Mouse (Mus musculus): ENCODE measurements around the gene Rundc3a. TPM values are rescaled to one million over a fixed set of nuclear protein-coding genes. Genes with fewer than 3 reads are reported as not detected.

The Rundc3a gene
- polyA plus RNA-seq (2015; fragmentation: Nextera tagmentation; extraction: Ambion mirVana) = 3.3 and 3.9 TPM in 2 replicates

- peak within 1 kb of the TSS; percentile 92 for H3K4me2 ChIP-seq (replicated peaks; ENCODE audit: low read depth, low read length)
- H3K4me1 ChIP-seq (ENCODE audit: insufficient read depth, low read length) = peaks cover 17% of the 10 kb centered on the region
- H3K27ac ChIP-seq (ENCODE audit: low read length) = no peak within 1 kb of the TSS
- H3K9me3 ChIP-seq (ENCODE audit: low read length) = no peaks in the 10 kb centered on the region
- H3K9ac ChIP-seq (replicated peaks; ENCODE audit: low read length) = peak within 1 kb of the TSS; percentile 50
- ATAC-seq (ENCODE audit: low FRiP score, low TSS enrichment) = peak; percentile 67; the same call in 1 of the 2 replicates
- H3K27me3 ChIP-seq (ENCODE audit: insufficient read depth, low read length) = peaks cover 15% of the 10 kb centered on the region
- H3K4me3 ChIP-seq (ENCODE audit: low read length) = peak within 1 kb of the TSS; percentile 45
- WGBS = 0% methylated on average over 31 of the region's 34 CpGs
- no peaks in the 10 kb centered on the region for H3K36me3 ChIP-seq (ENCODE audit: insufficient read depth, low read length)
Measured at GRCm38 (mm10) chr11:102393238-102393634, at the start of gene Rundc3a. Gene Rundc3a (plus strand): TSS chr11:102393403.

- Histone ChIP-seq H3K4me1 (ENCODE audit: insufficient read depth, low read length) (no peaks in the 10 kb centered on the region), H3K4me2 (replicated peaks; ENCODE audit: low read depth, low read length) (no peak overlapping the region), H3K9me3 (ENCODE audit: low read length) (0 out of 2 replicates have a peak, but pooled peaks cover 2% of the 10 kb centered on the region), H3K27ac (ENCODE audit: low read length) (no peak overlapping the region), H3K27me3 (ENCODE audit: insufficient read depth, low read length) (no peaks in the 10 kb centered on the region), H3K36me3 (ENCODE audit: insufficient read depth, low read length) (no peaks in the 10 kb centered on the region), H3K9ac (replicated peaks; ENCODE audit: low read length) (no peak overlapping the region), H3K4me3 (ENCODE audit: low read length) (no peak overlapping the region)
- no peak for ATAC-seq (ENCODE audit: low FRiP score, low TSS enrichment)
- 90% methylated on average over 3 of the region's 3 CpGs for WGBS
Measured at GRCm38 (mm10) chr11:102344458-102344857, 48.7 kb upstream of the Rundc3a start.

- Histone ChIP-seq H3K4me1 (ENCODE audit: insufficient read depth, low read length) (0 out of 2 replicates have a peak, but pooled peaks cover 4% of the 10 kb centered on the region), H3K9ac (replicated peaks; ENCODE audit: low read length) (no peak overlapping the region), H3K27ac (ENCODE audit: low read length) (no peak overlapping the region), H3K4me2 (replicated peaks; ENCODE audit: low read depth, low read length) (no peak overlapping the region), H3K36me3 (ENCODE audit: insufficient read depth, low read length) (no peaks in the 10 kb centered on the region), H3K27me3 (ENCODE audit: insufficient read depth, low read length) (no peaks in the 10 kb centered on the region), H3K9me3 (ENCODE audit: low read length) (no peaks in the 10 kb centered on the region), H3K4me3 (ENCODE audit: low read length) (no peak overlapping the region)
- ATAC-seq (ENCODE audit: low FRiP score, low TSS enrichment) = no peak
- WGBS = 59% methylated on average over 5 of the region's 5 CpGs
Measured at GRCm38 (mm10) chr11:102346926-102347325, 46.3 kb upstream of the Rundc3a start.

- no peaks in the 10 kb centered on the region for H3K36me3 ChIP-seq (ENCODE audit: insufficient read depth, low read length)
- no peak overlapping the region for H3K4me3 ChIP-seq (ENCODE audit: low read length)
- no peak overlapping the region for H3K27ac ChIP-seq (ENCODE audit: low read length)
- H3K9ac ChIP-seq (replicated peaks; ENCODE audit: low read length) = no peak overlapping the region
- H3K27me3 ChIP-seq (ENCODE audit: insufficient read depth, low read length) = no peaks in the 10 kb centered on the region
- ATAC-seq (ENCODE audit: low FRiP score, low TSS enrichment) = no peak
- no peak overlapping the region for H3K4me2 ChIP-seq (replicated peaks; ENCODE audit: low read depth, low read length)
- 0 out of 2 replicates have a peak, but pooled peaks cover 8% of the 10 kb centered on the region for H3K4me1 ChIP-seq (ENCODE audit: insufficient read depth, low read length)
- 82% methylated on average over 5 of the region's 5 CpGs for WGBS
- no peaks in the 10 kb centered on the region for H3K9me3 ChIP-seq (ENCODE audit: low read length)
Measured at GRCm38 (mm10) chr11:102347683-102348082, 45.5 kb upstream of the Rundc3a start.

- Histone ChIP-seq H3K9me3 (ENCODE audit: low read length) (no peaks in the 10 kb centered on the region), H3K27me3 (ENCODE audit: insufficient read depth, low read length) (no peaks in the 10 kb centered on the region; the same call in 1 of the 2 replicates), H3K27ac (ENCODE audit: low read length) (no peak overlapping the region), H3K4me2 (replicated peaks; ENCODE audit: low read depth, low read length) (no peak overlapping the region), H3K9ac (replicated peaks; ENCODE audit: low read length) (no peak overlapping the region), H3K4me1 (ENCODE audit: insufficient read depth, low read length) (0 out of 2 replicates have a peak, but pooled peaks cover 12% of the 10 kb centered on the region), H3K36me3 (ENCODE audit: insufficient read depth, low read length) (no peaks in the 10 kb centered on the region), H3K4me3 (ENCODE audit: low read length) (no peak overlapping the region)
- 92% methylated on average over 7 of the region's 7 CpGs for WGBS
- ATAC-seq (ENCODE audit: low FRiP score, low TSS enrichment) = no peak
Measured at GRCm38 (mm10) chr11:102348101-102348585, 45.1 kb upstream of the Rundc3a start.

- Histone ChIP-seq H3K27ac (ENCODE audit: low read length) (no peak overlapping the region), H3K27me3 (ENCODE audit: insufficient read depth, low read length) (no peaks in the 10 kb centered on the region; the same call in 1 of the 2 replicates), H3K36me3 (ENCODE audit: insufficient read depth, low read length) (no peaks in the 10 kb centered on the region), H3K4me2 (replicated peaks; ENCODE audit: low read depth, low read length) (no peak overlapping the region), H3K4me3 (ENCODE audit: low read length) (no peak overlapping the region), H3K4me1 (ENCODE audit: insufficient read depth, low read length) (0 out of 2 replicates have a peak, but pooled peaks cover 13% of the 10 kb centered on the region), H3K9ac (replicated peaks; ENCODE audit: low read length) (no peak overlapping the region), H3K9me3 (ENCODE audit: low read length) (no peaks in the 10 kb centered on the region)
- 77% methylated on average over 11 of the region's 11 CpGs for WGBS
- ATAC-seq (ENCODE audit: low FRiP score, low TSS enrichment) = no peak
Measured at GRCm38 (mm10) chr11:102348771-102349170, 44.4 kb upstream of the Rundc3a start.

GRCm38 (mm10) chr11:102349189-102349954 is 43.8 kb upstream of the Rundc3a start:
- WGBS = 83% methylated on average over 3 of the region's 3 CpGs
- H3K4me3 ChIP-seq (ENCODE audit: low read length) = no peak overlapping the region
- no peaks in the 10 kb centered on the region; the same call in 1 of the 2 replicates for H3K27me3 ChIP-seq (ENCODE audit: insufficient read depth, low read length)
- H3K4me1 ChIP-seq (ENCODE audit: insufficient read depth, low read length) = 0 out of 2 replicates have a peak, but pooled peaks cover 13% of the 10 kb centered on the region
- no peaks in the 10 kb centered on the region for H3K36me3 ChIP-seq (ENCODE audit: insufficient read depth, low read length)
- no peak overlapping the region for H3K4me2 ChIP-seq (replicated peaks; ENCODE audit: low read depth, low read length)
- ATAC-seq (ENCODE audit: low FRiP score, low TSS enrichment) = peak; percentile 55; the same call in 1 of the 2 replicates
- no peak overlapping the region for H3K9ac ChIP-seq (replicated peaks; ENCODE audit: low read length)
- H3K27ac ChIP-seq (ENCODE audit: low read length) = no peak overlapping the region
- H3K9me3 ChIP-seq (ENCODE audit: low read length) = no peaks in the 10 kb centered on the region

- Histone ChIP-seq H3K4me1 (ENCODE audit: insufficient read depth, low read length) (0 out of 2 replicates have a peak, but pooled peaks cover 13% of the 10 kb centered on the region), H3K27ac (ENCODE audit: low read length) (no peak overlapping the region), H3K4me3 (ENCODE audit: low read length) (no peak overlapping the region), H3K9me3 (ENCODE audit: low read length) (no peaks in the 10 kb centered on the region), H3K4me2 (replicated peaks; ENCODE audit: low read depth, low read length) (no peak overlapping the region), H3K9ac (replicated peaks; ENCODE audit: low read length) (no peak overlapping the region), H3K27me3 (ENCODE audit: insufficient read depth, low read length) (no peaks in the 10 kb centered on the region; the same call in 1 of the 2 replicates), H3K36me3 (ENCODE audit: insufficient read depth, low read length) (no peaks in the 10 kb centered on the region)
- no peak for ATAC-seq (ENCODE audit: low FRiP score, low TSS enrichment)
- WGBS = 74% methylated on average over 4 of the region's 4 CpGs
Measured at GRCm38 (mm10) chr11:102350416-102350815, 42.8 kb upstream of the Rundc3a start.

- Histone ChIP-seq H3K9me3 (ENCODE audit: low read length) (no peaks in the 10 kb centered on the region), H3K9ac (replicated peaks; ENCODE audit: low read length) (no peak overlapping the region), H3K4me3 (ENCODE audit: low read length) (no peak overlapping the region), H3K27ac (ENCODE audit: low read length) (no peak overlapping the region), H3K4me1 (ENCODE audit: insufficient read depth, low read length) (0 out of 2 replicates have a peak, but pooled peaks cover 13% of the 10 kb centered on the region), H3K4me2 (replicated peaks; ENCODE audit: low read depth, low read length) (no peak overlapping the region), H3K27me3 (ENCODE audit: insufficient read depth, low read length) (no peaks in the 10 kb centered on the region; the same call in 1 of the 2 replicates), H3K36me3 (ENCODE audit: insufficient read depth, low read length) (no peaks in the 10 kb centered on the region)
- WGBS = 78% methylated on average over 17 of the region's 17 CpGs
- ATAC-seq (ENCODE audit: low FRiP score, low TSS enrichment) = no peak
Measured at GRCm38 (mm10) chr11:102350981-102351523, 42.2 kb upstream of the Rundc3a start.
